Mouse (Mus musculus): ENCODE data around the gene Prdm11. TPM values are rescaled to one million over a fixed set of nuclear protein-coding genes. Genes with fewer than 3 reads are reported as not detected.

Prdm11 gene
- total RNA-seq, 2 experiments from 2014 or later = 23.2 to 28.4 TPM

DNA sequence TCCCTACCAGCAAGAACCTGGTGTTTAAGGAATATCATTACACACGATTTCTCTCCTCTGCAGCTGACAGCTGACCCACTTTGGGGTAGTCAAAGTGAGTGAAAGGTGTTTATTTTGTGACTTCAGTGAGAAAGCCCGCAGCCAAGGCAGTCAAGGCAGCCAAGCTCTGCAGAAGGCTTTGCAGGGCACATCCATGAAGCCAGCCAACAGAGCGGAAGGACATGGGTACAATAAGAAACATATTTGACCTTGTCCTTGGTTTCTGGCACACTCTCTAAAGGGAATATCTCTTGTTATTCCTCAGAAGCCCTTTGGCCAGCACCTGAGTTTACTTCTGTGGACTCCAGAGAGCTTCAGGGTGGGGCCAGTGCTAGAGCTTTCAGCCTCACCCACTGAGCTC is 21.5 kb downstream of the Prdm11 start:
- intact Hi-C loops (cut with DNase I) = no loop called here
- DNase-seq (ENCODE audit: extremely low spot score in 1 of 2, low spot score in 2 of 2) = no peak

DNA sequence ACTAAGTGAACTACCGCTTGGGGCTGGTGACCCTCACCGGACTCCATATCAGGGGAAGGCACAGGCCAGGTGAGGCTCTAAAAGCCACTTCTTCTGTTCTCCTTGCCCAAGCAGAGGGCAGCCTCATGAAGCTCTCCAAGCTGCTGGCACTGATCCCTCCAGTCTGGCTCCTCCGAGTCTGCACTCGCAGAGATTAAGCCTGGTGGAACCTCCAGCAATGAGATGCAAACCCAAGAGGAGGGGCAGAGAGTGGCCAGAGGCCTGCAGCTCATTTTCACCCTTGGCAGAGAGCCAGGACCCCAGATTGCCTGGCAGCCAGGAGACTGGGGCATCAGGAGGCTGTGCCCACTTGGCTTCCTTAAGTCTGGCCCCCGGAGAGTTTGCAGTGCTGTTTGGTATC is 27.1 kb downstream of the Prdm11 start:
- DNase-seq (ENCODE audit: extremely low spot score in 1 of 2, low spot score in 2 of 2) = peak; percentile 52 to 54
- intact Hi-C loops (cut with DNase I) = no loop called here

DNA sequence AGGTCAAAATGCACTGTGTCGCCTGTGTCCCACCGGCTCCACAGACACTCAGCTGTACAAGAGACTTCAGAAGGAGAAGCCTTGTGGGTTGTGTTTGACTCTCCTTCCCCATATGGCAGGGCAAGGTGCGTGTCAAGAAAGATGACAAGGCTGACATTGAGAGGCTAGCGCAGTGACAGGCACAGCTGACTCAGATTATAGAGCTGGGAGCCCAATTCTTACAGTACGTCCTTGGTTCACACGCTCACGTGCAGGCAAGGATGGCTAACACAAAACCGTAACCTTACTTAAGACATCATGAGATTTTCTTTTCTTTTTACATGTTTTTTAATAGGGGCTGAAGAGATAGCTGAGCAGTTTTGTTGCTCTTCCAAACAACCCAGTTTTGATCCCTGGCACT is 28.8 kb downstream of the Prdm11 start:
- intact Hi-C loops (cut with DNase I) = no loop called here
- no peak for DNase-seq (ENCODE audit: extremely low spot score in 1 of 2, low spot score in 2 of 2)

DNA sequence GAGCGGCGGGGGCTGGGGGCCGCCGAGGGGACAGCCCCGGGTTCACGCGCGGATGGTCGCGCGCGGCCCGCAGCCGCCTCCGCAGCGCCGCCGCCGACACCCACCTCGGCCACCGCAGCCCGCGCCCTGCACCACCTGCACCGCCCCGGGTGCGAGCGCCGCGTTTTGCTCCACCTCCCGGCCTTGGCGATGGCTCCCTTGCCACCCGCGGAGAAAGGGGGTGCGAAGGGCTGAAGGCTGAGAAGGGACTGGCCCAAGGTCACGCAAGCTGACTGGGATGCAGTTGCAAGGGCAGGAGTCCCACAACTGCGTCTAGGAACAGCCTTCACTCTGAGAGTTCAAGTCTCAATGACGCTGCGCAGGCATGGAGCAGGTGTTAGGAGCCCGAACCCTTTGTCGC is 30.9 kb downstream of the Prdm11 start:
- DNase-seq (ENCODE audit: extremely low spot score in 1 of 2, low spot score in 2 of 2) = peak in 1 of 2 experiments; percentile 51
- intact Hi-C loops (cut with DNase I) = no loop called here

DNA sequence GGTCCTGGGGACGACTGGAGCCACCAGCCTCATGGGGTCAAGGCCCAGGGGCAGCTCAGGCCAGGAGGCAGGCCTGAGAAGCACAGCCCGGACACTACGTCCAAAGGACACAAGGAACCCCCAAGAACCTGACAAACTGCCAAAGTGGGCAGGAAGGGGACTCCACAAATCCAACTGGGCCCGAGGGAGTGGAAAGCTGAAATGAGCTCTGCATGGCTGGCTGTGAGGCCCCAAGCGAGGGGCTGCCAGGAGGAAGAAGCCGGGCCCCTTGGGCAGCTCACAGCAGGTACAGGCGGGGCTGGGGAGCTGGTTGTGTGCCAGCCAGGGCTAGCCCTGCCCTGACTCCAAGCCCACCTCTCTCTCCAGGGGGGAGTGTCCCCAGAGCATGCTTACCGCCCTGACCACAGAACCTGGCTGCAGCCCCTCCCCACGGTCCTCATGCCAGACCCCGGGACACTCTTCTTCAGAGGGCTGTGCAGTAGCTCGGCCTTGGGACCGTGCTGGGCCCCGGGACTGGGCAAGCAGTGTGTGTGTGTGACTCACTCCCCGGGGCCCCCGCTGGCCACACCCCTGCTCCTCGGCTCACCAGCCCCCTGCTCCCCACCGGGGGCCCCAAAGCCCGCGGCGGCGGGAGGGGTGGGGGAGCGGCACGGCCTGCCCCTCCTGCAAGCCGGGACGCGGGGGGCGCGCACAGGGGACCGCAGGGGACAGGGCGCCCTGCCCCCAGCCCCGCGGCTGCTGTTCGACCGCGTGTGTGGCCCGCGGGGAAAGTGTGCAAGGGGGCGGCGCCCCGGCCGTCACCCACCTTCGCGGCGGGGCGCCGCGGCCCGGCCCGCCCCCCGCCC is 31.7 kb downstream of the Prdm11 start:
- intact Hi-C loops (cut with DNase I) = no loop called here
- DNase-seq (ENCODE audit: extremely low spot score in 1 of 2, low spot score in 2 of 2) = peak in 1 of 2 experiments; percentile 58

DNA sequence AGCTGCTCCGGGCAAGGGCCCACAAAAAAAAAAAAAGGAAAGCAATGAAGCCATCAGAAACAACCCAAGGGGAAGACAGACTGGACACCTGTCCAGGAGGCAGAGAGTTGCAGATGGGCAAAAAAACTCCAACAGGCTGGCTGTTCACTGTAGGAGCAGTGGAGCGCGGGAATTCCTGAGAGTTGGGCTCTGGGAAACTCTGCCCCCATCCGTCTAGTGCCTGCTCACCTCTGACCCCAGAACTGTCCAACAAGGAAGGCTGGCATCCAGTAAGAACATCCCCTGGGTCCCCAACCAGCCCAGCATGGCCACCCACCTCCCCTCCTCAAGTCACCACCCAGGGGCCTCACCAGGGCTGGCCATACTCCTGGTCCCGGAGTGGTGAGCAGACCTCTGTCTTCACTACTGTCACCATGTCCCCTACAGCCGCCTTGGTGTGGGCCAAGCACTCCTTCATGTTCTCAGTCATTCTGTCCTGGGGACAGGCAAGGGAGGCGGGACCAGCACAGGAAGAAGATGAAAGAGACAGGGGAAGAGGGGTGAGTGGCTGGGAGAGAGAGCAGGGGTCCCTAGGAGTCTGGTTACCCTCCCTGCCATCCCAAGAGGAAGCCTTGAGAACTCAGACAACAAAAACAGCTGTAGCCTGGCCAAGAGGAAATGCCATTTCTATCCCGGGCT is 32.4 kb downstream of the Prdm11 start:
- intact Hi-C loops (cut with DNase I) = no loop called here
- no peak for DNase-seq (ENCODE audit: extremely low spot score in 1 of 2, low spot score in 2 of 2)

DNA sequence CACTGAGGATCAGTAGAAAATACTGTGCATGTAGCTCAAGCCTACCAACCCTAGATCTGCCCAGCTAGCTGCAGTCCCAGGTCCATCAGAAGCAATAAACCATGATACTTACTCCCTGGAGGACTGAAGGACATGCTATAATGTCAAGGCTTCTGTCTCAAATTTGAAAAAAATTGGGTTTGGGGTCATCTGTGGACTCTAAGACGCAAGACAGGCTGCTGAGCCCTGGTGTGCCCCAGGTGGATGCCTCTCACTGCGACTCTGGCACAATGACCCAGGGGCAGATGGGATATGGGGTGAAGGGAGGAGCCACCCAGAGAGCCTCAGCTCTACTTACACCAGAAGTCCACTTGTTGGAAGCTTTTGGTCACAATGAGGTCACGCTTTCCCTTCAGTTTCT is 33.0 kb downstream of the Prdm11 start:
- intact Hi-C loops (cut with DNase I) = no loop called here
- DNase-seq (ENCODE audit: extremely low spot score in 1 of 2, low spot score in 2 of 2) = no peak

DNA sequence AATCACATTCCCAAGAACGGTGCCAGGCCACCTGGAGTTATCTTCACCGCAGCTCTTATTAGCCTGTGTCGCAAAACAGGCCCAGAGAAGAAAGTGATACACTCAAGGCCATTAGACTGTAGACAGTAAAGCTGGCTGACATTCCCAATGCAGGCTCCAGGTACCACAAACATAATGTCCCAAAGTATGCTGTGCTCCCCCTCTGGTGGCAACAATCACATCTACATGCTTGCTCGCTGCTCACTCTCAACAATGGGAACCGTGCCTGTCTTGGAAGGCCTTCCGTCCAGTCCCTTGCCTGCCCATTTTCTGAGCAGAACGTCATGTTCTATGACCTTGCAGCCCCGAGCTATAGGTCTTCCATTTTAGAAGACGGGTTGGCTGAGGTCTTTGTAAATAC is 34.0 kb downstream of the Prdm11 start:
- DNase-seq (ENCODE audit: extremely low spot score in 1 of 2, low spot score in 2 of 2) = no peak
- intact Hi-C loops (cut with DNase I) = no loop called here

DNA sequence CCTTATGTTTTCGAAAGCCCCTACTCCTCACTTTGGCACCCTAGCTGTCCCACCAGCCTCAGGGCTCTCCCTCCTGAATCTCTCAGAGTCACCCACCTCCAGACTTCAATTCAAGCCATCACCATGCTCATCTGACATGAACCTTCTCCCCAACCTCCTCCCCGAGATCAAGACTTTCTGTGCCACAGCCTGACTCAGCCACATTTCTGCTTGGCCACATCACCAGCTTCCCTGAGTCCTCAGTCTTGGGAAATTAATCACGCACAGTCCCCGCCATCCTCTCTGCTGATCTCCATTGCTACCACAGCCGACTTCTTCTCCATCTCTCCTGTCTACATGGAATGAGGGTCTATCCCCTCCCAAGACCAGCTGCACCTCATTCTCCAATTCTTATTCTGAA is 34.5 kb downstream of the Prdm11 start:
- no peak for DNase-seq (ENCODE audit: extremely low spot score in 1 of 2, low spot score in 2 of 2)
- intact Hi-C loops (cut with DNase I) = no loop called here

DNA sequence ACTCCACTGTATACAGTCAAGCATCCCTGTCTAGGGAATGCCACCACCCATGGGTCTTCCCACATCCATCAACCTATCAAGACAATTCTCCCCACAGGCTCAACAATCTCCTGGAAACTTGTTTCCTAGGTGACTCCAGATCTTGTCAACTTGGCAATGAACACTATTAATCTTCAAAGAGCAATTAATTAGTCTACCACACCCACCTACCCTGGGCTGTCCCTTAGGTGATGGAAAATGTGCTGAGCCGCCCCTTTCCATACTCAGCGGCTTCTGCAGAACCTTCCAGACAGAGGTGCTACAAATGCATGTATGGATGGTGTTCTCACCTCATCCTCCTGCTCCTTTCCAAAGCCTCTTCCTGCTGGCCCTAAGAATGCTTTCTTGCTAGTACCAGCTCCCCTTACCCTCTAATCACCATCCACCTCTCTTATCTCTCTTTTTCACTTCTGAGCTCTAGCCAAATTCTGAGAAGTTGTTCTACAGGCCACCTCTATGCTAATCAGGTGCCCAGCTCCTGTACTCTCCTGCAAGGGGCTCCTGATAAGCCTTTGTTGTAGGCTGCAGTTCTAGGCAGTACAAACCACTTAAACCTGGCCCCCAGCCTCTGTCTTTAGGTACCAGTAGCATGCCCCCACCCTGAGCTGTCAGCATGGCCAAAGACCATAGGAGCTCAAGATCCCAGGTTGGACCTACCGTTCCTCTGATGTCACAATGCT is 37.8 kb downstream of the Prdm11 start:
- intact Hi-C loops (cut with DNase I) = no loop called here
- DNase-seq (ENCODE audit: extremely low spot score in 1 of 2, low spot score in 2 of 2) = no peak

DNA sequence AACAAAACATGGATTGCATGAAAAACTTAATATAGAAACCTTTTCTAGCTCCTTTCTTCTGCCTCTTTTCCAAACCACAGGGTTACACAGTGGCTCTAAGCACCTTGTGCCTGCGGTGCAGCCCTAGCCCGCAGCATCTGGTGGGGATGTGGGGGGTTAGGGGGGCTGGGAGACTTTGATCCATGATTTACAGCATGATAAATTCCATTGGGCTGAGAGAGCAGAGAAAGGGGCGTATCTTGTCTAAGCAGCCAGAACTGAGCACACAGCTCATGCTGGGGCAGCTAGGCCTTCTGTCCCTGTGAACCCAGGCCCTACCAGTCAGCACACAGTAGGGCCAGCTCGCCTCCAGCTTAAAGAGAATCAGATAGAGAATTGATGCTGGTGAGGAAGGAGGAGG is 40.9 kb downstream of the Prdm11 start:
- intact Hi-C loops (cut with DNase I) = no loop called here
- DNase-seq (ENCODE audit: extremely low spot score in 1 of 2, low spot score in 2 of 2) = no peak

DNA sequence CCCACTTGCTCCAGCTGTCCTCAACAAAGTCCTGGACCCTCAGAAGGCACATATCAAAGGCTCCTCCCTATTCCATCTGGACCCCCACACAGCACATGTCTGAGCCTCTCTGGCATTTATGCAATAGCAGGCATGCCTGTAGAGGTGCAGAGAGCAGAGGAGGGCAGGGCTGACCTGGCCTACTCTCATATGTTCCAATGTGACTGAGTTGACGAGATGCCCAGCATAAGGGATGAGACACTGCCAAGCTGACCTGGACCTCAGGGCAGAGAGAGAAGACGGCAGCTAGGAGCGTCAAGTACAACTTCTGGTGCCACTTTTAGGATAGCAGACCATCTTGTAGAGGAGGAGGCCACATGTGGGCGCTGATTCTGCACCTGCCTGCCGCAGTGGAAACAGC is 54.0 kb downstream of the Prdm11 start:
- intact Hi-C loops (cut with DNase I) = no loop called here

DNA sequence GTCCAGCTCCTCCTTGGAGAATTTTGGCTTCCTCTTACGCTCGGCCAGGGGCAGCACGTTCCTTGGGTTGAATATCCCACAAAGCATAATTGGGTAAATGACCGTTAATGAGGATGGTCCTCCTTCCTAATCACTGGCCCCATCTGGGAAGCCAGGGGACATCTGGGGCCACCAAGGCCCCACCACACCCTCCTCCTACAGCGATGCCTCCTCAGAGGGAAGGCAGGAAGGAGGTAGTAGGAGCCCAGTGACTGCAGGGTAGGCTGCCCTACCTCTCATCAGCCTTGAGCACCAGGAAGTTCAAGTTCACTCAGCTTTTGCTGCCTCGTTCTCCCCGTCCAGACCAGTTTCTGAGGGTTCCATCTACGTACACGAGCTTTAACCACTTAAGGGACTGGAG is 56.4 kb downstream of the Prdm11 start:
- no peak for DNase-seq (ENCODE audit: extremely low spot score in 1 of 2, low spot score in 2 of 2)
- intact Hi-C loops (cut with DNase I) = no loop called here

More for the DNA sequence above, 54.0 kb downstream of the Prdm11 start:
- DNase-seq (ENCODE audit: extremely low spot score in 1 of 2, low spot score in 2 of 2) = no peak

DNA sequence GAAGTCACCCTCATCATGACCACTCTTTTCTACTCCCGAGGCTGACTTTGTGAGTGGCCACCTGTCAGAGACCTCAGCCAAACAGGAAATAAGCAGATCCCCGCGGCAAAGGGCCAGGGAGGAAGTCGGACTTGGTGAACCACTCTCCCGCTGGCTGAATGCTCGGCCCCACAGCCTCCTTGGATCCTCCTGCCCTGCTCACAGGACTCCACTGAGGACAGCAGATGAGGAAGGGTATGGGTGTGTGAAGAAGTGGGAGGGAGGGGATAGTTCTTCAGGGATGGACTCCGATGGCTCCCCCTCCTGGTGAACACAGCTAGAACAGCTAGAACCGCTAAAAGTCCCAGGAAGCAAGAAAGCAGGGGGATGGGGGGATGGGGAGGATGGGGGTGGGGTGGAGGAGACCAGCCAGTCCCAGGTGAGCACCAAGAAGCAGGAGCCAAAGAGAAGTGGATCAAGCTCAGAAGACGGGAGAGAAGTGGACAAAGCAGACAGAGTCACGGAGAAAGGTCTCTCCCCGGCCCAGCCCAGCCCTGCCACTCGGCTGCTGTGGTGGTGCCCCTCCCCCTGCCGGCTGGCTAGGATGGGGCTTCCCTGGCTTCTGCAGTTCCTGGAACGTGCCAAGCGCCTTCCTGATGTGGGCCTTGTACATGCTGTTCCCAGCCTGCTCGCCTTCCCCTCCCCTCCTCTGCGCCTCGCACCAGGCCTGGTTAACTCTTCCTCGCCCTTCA is 57.9 kb downstream of the Prdm11 start:
- peak; percentile 45 to 86 for DNase-seq (ENCODE audit: extremely low spot score in 1 of 2, low spot score in 2 of 2)
- intact Hi-C loops (cut with DNase I) = no loop called here

DNA sequence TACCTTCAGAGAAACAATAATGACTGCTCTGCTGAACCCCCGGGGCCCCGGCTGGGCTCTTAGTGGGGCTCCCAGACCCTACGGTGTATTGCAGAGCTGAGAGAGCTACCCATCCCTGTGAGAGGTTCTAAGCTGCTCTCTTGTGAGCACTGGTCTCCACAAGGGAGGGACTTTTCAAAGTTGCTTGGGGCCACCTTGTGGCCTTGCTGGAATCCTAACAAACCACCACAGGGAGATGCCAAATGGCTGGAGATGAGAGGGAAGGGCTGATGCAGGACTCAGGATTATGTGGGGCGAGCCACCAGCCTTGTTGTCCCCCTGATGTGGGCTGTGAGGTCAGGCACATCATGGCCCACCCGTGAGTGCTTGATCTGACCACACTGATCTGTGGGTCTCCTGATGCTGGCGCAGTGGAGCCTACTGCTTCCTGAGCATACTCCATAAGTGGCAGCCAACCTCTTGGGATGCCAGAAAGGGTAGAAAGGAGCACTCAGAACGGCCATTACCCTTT is 58.8 kb downstream of the Prdm11 start:
- DNase-seq (ENCODE audit: extremely low spot score in 1 of 2, low spot score in 2 of 2) = no peak
- intact Hi-C loops (cut with DNase I) = no loop called here

DNA sequence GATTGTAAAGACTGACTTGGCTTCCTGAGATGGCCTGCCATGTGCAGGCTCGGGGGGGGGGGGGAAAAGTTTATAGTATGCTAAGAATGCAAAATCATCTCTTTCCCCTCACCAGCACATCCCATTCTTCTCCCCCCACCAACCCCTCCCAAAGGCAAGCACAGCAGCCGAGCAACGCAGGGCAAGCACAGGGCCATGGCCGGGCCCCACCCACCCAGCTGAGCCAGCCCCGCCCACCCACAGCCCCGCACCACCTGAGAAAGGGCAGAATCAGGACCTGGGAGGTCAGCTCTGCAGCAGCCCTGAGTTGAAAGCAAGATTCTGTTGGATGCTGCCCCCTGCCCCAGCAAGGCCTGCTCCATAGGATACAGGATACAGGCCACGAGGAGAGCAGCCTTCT is 60.4 kb downstream of the Prdm11 start:
- intact Hi-C loops (cut with DNase I) = no loop called here
- DNase-seq (ENCODE audit: extremely low spot score in 1 of 2, low spot score in 2 of 2) = no peak

DNA sequence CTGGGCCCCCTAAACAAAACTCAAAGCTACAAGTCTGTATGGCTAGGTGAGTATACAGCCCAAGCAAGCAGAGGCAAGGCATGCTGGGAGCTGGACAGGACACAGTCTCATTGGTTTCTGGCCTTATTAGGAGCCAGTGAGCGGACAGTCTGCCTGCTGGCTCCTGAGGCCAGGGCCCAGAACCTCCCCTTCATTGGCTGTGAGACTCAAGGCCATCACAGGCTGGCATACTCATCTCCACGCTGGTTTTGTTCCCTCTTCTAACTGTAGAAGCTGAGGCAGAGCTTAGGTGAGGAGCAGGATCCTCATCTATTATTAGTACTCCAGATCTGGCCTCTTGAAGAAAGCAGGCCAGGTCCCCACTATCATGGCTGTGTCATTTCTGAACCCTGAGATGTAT is 60.8 kb downstream of the Prdm11 start:
- DNase-seq (ENCODE audit: extremely low spot score in 1 of 2, low spot score in 2 of 2) = no peak
- intact Hi-C loops (cut with DNase I) = no loop called here

DNA sequence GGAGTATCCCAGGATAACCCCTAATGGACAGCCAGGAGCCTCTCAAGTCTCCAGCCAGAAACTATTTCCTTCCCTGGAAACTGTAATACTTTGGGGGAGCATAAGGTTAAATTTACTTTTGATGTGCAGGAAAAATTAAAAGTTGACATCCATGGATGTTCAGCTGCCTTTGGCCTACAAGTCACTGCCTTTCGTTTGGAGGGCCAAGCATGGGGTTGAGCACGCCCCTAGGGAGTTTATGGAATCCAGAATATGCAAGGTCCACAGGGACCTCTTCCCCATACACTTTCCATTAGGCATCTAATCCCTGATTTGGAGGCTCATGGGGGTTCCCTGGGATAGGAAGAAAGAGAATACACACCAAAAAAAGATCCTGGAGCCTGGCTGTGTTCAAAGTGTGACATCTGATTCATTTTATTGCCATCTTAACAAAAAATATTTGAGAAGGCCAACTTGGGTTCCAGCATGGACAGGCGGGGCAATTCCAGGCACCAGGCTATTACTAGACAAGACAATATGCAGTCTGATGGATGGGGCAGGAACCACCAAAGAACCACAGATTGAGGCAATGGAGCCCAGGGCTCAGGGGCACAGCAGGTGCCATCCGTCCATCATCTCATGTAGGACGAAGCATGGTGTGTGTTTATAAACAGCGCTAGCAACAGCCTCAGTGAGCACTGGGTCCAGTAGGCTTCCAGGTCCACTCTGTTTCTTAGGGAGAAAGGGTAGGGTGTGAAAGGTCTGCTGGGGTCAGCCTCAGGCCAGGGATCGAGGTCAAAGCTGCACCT is 61.5 kb downstream of the Prdm11 start:
- no peak for DNase-seq (ENCODE audit: extremely low spot score in 1 of 2, low spot score in 2 of 2)
- intact Hi-C loops (cut with DNase I) = no loop called here
